Mouse (Mus musculus): Measurements from ENCODE around the gene Aph1a.
A peak's percentile ranks its signal among the peaks of the same experiment; 100 is the strongest.
"Not testable (repeated sequence)": the region's sequence is repeated elsewhere in the genome, so short reads cannot be mapped to it uniquely, and the experiment has no call there.

The Aph1a gene

GRCm38 (mm10) chr3:95887596-95887995 is 6.2 kb upstream of the Aph1a start:
- no peak for DNase-seq (ENCODE audit: low spot score)

- DNase-seq (ENCODE audit: low spot score) = no peak
Observed at GRCm38 (mm10) chr3:95889664-95890063, 4.1 kb upstream of the Aph1a start.

GRCm38 (mm10) chr3:95891211-95892065 is 2.3 kb upstream of the Aph1a start, which contains the start of gene BC028528:
TSS of gene BC028528 (minus strand) at chr3:95892005.
- no peak for DNase-seq (ENCODE audit: low spot score)

- no peak for DNase-seq (ENCODE audit: low spot score)
Observed at GRCm38 (mm10) chr3:95892066-95893052, 1.4 kb upstream of the Aph1a start.

GRCm38 (mm10) chr3:95893126-95893525 is 643 bp upstream of the Aph1a start:
- no peak for DNase-seq (ENCODE audit: low spot score)

GRCm38 (mm10) chr3:95894317-95895160 is 770 bp downstream of the Aph1a start:
- DNase-seq (ENCODE audit: low spot score) = peak; percentile 70

GRCm38 (mm10) chr3:95895501-95895900 is 1.7 kb downstream of the Aph1a start:
- not testable (repeated sequence) for DNase-seq (ENCODE audit: low spot score)

- DNase-seq (ENCODE audit: low spot score) = no peak
Observed at GRCm38 (mm10) chr3:95899800-95900524, 6.2 kb downstream of the Aph1a start.

GRCm38 (mm10) chr3:95901616-95902372 is 8.0 kb downstream of the Aph1a start:
- no peak for DNase-seq (ENCODE audit: low spot score)

GRCm38 (mm10) chr3:95902373-95902625 is 8.5 kb downstream of the Aph1a start:
- DNase-seq (ENCODE audit: low spot score) = no peak

GRCm38 (mm10) chr3:95902643-95903042 is 8.9 kb downstream of the Aph1a start:
- DNase-seq (ENCODE audit: low spot score) = no peak

- peak; percentile 76 for DNase-seq (ENCODE audit: low spot score)
Observed at GRCm38 (mm10) chr3:95903753-95904502, 10.2 kb downstream of the Aph1a start.

GRCm38 (mm10) chr3:95904568-95904967 is 10.8 kb downstream of the Aph1a start, which contains the start of gene Car14:
TSS of gene Car14 (minus strand) at chr3:95904691.
- DNase-seq (ENCODE audit: low spot score) = no peak

GRCm38 (mm10) chr3:95905146-95905939 is 11.6 kb downstream of the Aph1a start:
- DNase-seq (ENCODE audit: low spot score) = peak; percentile 88

- DNase-seq (ENCODE audit: low spot score) = no peak
Observed at GRCm38 (mm10) chr3:95905940-95906492, 12.2 kb downstream of the Aph1a start.

GRCm38 (mm10) chr3:95906860-95907259 is 13.1 kb downstream of the Aph1a start:
- DNase-seq (ENCODE audit: low spot score) = no peak

- DNase-seq (ENCODE audit: low spot score) = no peak
Observed at GRCm38 (mm10) chr3:95907613-95908012, 13.8 kb downstream of the Aph1a start.

- no peak for DNase-seq (ENCODE audit: low spot score)
Observed at GRCm38 (mm10) chr3:95914706-95915105, 20.9 kb downstream of the Aph1a start.

GRCm38 (mm10) chr3:95916760-95917159 is 23.0 kb downstream of the Aph1a start:
- no peak for DNase-seq (ENCODE audit: low spot score)

Measured in yolk sac, embryonic 10.5 days (tissue).